Mouse (Mus musculus) stomach, embryonic 16.5 days (tissue): ENCODE data around the gene Acp4. TPM values are rescaled to one million over a fixed set of nuclear protein-coding genes. Genes with fewer than 3 reads are reported as not detected.
"Not testable (repeated sequence)": the region's sequence is repeated elsewhere in the genome, so short reads cannot be mapped to it uniquely, and the experiment has no call there.

ENCODE experiments used
- ATAC-seq: fragments of 200-750 bp; cut with Nextera tagmentation; 2 replicates; pipeline ENCODE4 v1.8.0; 2017; ENCODE audit warnings: moderate number of reproducible peaks, moderate TSS enrichment; ENCODE audit not compliant: insufficient read depth, low FRiP score
- H3K27ac ChIP-seq: fragments of 300-500 bp; sonication (generic); 2 replicates; pipeline ENCODE4 v1.5.1; 2014; ENCODE audit warnings: low read length
- H3K27me3 ChIP-seq: fragments of 300-500 bp; sonication (generic); 2 replicates; pipeline ENCODE4 v1.6.1; 2014; ENCODE audit warnings: low read length, control low read depth, mixed read lengths; ENCODE audit not compliant: control insufficient read depth, insufficient read depth
- H3K36me3 ChIP-seq: fragments of 300-500 bp; sonication (generic); 2 replicates; pipeline ENCODE4 v1.6.1; 2014; ENCODE audit warnings: low read length; ENCODE audit not compliant: control insufficient read depth, insufficient read depth
- H3K4me1 ChIP-seq: fragments of 300-500 bp; sonication (generic); 2 replicates; pipeline ENCODE4 v1.6.1; 2014; ENCODE audit warnings: low read length, control low read depth, mixed read lengths; ENCODE audit not compliant: control insufficient read depth, insufficient read depth
- H3K4me2 ChIP-seq: fragments of 300-500 bp; sonication (generic); 2 replicates; pipeline ENCODE4 v1.6.1; 2014; ENCODE audit warnings: low read depth, low read length, mixed read lengths
- H3K4me3 ChIP-seq: fragments of 300-500 bp; sonication (generic); replicated peaks from 2 replicates; pipeline ENCODE4 v1.5.1; 2014; ENCODE audit warnings: mild to moderate bottlenecking, low read length
- H3K9ac ChIP-seq: fragments of 300-500 bp; sonication (generic); 2 replicates; pipeline ENCODE4 v1.6.1; 2014; ENCODE audit warnings: low read length
- H3K9me3 ChIP-seq: fragments of 300-500 bp; sonication (generic); replicated peaks from 2 replicates; pipeline ENCODE4 v1.6.1; 2016; ENCODE audit warnings: low read length, control low read depth; ENCODE audit not compliant: control insufficient read depth
- WGBS: fragments of 180-500 bp; shearing (Covaris S2); extraction: QIAGEN DNeasy Blood & Tissue Kit; methylation state at CpG from one replicate; pipeline ENCODE4 v1.1.7; 2014; 5-methylcytosine and 5-hydroxymethylcytosine counted together
- polyA plus RNA-seq: library from polyadenylated mRNA; unstranded; fragments of >200 nt; fragmentation: Nextera tagmentation; extraction: Ambion mirVana; gene quantifications from 2 replicates; pipeline ENCODE4 v1.2.1, GENCODE M21; 2015

The Acp4 gene
- polyA plus RNA-seq, 1 experiment from 2014 or later, result 0.27 TPM

- ATAC-seq, H3K27ac ChIP-seq, H3K4me1 ChIP-seq, H3K9ac ChIP-seq, H3K27me3 ChIP-seq, H3K4me3 ChIP-seq, H3K9me3 ChIP-seq, H3K4me2 ChIP-seq: not testable (repeated sequence)
- H3K36me3 ChIP-seq, result peaks cover 11% of the 10 kb centered on the region; the same call in 1 of the 2 replicates
- WGBS, result 87% methylated on average over 17 of the region's 17 CpGs
Measured at GRCm38 (mm10) chr7:44250732-44251275, 6.4 kb downstream of the Acp4 start.

- Histone ChIP-seq H3K4me3 (no peak overlapping the region), H3K9ac (no peak overlapping the region), H3K9me3 (no peaks in the 10 kb centered on the region), H3K4me2 (no peak overlapping the region), H3K27ac (no peak overlapping the region), H3K27me3 (no peaks in the 10 kb centered on the region), H3K36me3 (peaks cover 11% of the 10 kb centered on the region; the same call in 1 of the 2 replicates), H3K4me1 (peaks cover 11% of the 10 kb centered on the region)
- WGBS, result 91% methylated on average over 4 of the region's 4 CpGs
- no peak for ATAC-seq
Measured at GRCm38 (mm10) chr7:44249248-44249647, 7.9 kb downstream of the Acp4 start.

- Histone ChIP-seq H3K9me3 (no peaks in the 10 kb centered on the region), H3K9ac (peak overlapping the region; percentile 91), H3K27me3 (no peaks in the 10 kb centered on the region), H3K4me3 (peak overlapping the region; percentile 96), H3K4me1 (peaks cover 11% of the 10 kb centered on the region), H3K4me2 (peak overlapping the region; percentile 81), H3K36me3 (peaks cover 11% of the 10 kb centered on the region; the same call in 1 of the 2 replicates), H3K27ac (no peak overlapping the region)
- WGBS, result 69% methylated on average over 2 of the region's 2 CpGs
- no peak for ATAC-seq
Measured at GRCm38 (mm10) chr7:44247971-44248370, 9.2 kb downstream of the Acp4 start.

DNA sequence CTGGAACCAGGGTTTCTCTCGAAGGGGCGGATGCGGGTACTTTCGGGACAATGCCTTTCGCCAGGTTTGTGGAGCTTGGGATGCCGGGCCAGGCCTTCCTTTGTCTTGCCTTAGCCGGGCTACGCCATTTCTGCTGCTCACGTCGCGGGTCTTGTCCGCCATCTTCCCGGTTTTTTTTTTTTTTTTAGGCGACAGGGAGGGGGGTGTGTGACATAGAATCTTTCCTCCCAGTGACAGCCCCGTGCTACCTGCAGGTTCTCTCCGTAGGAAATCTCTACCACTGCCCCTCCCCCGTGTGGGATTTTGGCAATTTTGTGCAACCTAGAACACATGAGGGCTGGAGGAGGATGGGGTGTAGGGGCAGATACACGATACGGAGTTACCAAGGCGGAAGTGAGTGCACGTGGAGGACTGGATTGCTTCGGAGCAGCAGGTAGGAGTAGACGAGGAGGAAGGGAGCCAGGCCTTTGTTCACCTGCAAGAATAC, 10.2 kb downstream of the Acp4 start:
- H3K4me3 ChIP-seq, result peak overlapping the region; percentile 96
- H3K27ac ChIP-seq, result peak overlapping the region; percentile 90
- 0% methylated on average over 23 of the region's 23 CpGs for WGBS
- no peaks in the 10 kb centered on the region for H3K27me3 ChIP-seq
- peak overlapping the region; percentile 91 for H3K9ac ChIP-seq
- no peaks in the 10 kb centered on the region for H3K9me3 ChIP-seq
- H3K4me2 ChIP-seq, result peak overlapping the region; percentile 81
- peaks cover 4% of the 10 kb centered on the region; the same call in 1 of the 2 replicates for H3K36me3 ChIP-seq
- peak; percentile 18; the same call in 1 of the 2 replicates for ATAC-seq
- peaks cover 11% of the 10 kb centered on the region for H3K4me1 ChIP-seq

DNA sequence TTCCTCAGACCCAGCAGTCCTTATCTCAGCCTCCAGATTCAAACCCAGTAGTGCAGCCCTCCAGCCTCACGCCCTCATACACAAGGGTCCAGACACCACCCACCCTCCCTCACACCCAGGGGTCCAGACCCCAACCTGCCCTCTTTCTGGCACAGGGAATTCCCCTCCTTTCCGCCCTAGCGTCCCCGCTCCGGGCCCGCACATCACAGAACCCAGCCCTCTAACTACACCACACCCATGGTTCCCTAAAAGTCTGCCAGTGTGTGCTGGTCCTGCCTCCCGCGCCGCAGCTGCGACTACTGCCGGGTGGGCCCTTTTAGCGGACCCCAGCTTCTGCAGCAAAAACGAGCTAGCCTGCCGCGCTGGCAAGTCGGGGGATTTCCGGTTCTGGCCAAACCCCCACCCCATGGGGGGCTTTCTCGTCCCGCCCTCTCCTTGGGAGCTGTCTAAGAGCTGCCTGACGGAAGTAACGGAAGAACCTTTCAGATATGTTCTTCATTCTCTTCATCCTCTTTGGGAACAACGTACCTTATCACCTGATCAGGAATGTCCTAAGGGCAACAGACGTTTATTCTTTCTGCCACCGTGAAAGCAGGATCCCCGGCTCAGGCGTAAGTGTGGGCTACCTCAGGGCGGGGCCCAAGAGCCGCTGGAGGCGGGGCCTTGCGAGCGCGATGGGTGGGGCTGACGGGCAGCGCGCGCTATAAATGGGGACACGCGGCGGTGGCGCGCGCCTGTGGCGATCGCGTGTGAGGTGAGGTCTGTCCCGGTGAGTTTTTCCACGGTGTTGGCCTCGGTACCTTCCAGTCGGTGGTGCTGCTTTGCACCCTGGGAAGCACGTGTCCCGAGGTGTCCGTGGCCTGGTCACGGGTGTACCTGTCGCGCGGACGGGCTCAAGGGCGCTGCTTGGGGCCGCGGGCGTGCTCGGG, 10.9 kb downstream of the Acp4 start, which contains the start of the genes 1700028J19Rik and 2410002F23Rik:
TSS of gene 1700028J19Rik (minus strand) at position 641 of the 929 bp plus-strand sequence.
TSS of gene 2410002F23Rik (plus strand) at position 668 of the 929 bp plus-strand sequence.
- ATAC-seq, result peak; percentile 89
- peak within 1 kb of the TSS; percentile 91 for H3K9ac ChIP-seq
- H3K9me3 ChIP-seq, result no peaks in the 10 kb centered on the region
- peak within 1 kb of the TSS; percentile 90 for H3K27ac ChIP-seq
- peaks cover 4% of the 10 kb centered on the region; the same call in 1 of the 2 replicates for H3K36me3 ChIP-seq
- no peaks in the 10 kb centered on the region for H3K27me3 ChIP-seq
- peak within 1 kb of the TSS; percentile 96 for H3K4me3 ChIP-seq
- H3K4me1 ChIP-seq, result peaks cover 11% of the 10 kb centered on the region
- peak within 1 kb of the TSS; percentile 81 for H3K4me2 ChIP-seq
- WGBS, result under 1% methylated on average over 62 of the region's 62 CpGs

DNA sequence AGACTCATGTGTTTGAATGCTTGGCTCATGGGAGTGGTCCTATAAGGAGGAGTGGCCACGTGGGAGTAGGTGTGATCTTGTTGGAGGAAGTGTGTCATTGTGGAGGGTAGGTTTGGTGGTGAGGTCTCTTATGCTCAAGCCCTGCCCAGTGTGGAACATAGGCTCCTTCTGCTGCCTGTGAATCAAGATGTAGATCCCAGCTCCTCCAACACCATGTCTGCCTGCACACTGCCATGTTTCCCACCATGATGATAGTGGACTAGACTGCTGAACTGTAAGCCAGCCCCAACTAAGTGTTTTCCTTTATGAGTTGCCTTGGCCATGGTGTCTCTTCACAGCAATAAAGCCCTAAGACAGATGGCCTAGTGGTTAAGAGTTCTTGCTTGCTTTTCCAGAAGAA, 13.1 kb downstream of the Acp4 start:
- no peak overlapping the region for H3K4me2 ChIP-seq
- ATAC-seq, result no peak
- no peak overlapping the region for H3K27ac ChIP-seq
- no peak overlapping the region for H3K9ac ChIP-seq
- H3K9me3 ChIP-seq, result no peaks in the 10 kb centered on the region
- no peaks in the 10 kb centered on the region for H3K27me3 ChIP-seq
- WGBS, result 47% methylated on average over 1 of the region's 1 CpGs
- no peak overlapping the region for H3K4me3 ChIP-seq
- peaks cover under 1% of the 10 kb centered on the region; the same call in 1 of the 2 replicates for H3K36me3 ChIP-seq
- peaks cover 11% of the 10 kb centered on the region for H3K4me1 ChIP-seq

DNA sequence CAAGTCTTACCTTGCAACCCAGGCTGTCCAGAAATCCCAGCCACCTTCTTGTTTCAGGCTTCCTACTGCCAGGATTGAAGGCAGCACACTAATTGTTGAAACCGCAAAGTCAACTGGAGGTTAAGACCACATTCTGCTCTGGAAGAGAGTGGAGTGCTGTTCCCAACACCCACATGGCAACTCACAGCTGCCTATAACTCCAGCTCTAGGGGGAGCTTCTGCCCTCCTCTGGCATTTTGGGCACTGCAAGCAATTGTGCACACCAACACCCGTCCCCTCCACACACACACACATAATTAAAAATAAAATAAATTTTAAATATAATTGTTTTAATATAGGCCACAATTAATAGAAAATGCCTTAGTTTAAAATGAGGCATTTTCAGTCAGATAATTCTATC, 16.0 kb downstream of the Acp4 start:
- no peak overlapping the region for H3K27ac ChIP-seq
- H3K27me3 ChIP-seq, result no peaks in the 10 kb centered on the region
- no peak overlapping the region for H3K4me3 ChIP-seq
- no peak overlapping the region for H3K9ac ChIP-seq
- 0 out of 2 replicates have a peak, but pooled peaks cover 6% of the 10 kb centered on the region for H3K4me1 ChIP-seq
- ATAC-seq, result no peak
- H3K36me3 ChIP-seq, result no peaks in the 10 kb centered on the region
- H3K4me2 ChIP-seq, result no peak overlapping the region
- WGBS, result 56% methylated on average over 2 of the region's 2 CpGs
- H3K9me3 ChIP-seq, result no peaks in the 10 kb centered on the region

- Histone ChIP-seq H3K4me1 (0 out of 2 replicates have a peak, but pooled peaks cover 6% of the 10 kb centered on the region), H3K4me3 (no peak overlapping the region), H3K27ac (no peak overlapping the region), H3K36me3 (no peaks in the 10 kb centered on the region), H3K9me3 (no peaks in the 10 kb centered on the region), H3K9ac (no peak overlapping the region), H3K27me3 (no peaks in the 10 kb centered on the region), H3K4me2 (no peak overlapping the region)
- no peak for ATAC-seq
- WGBS, result 55% methylated on average over 1 of the region's 1 CpGs
Measured at GRCm38 (mm10) chr7:44240712-44241111, 16.5 kb downstream of the Acp4 start.

DNA sequence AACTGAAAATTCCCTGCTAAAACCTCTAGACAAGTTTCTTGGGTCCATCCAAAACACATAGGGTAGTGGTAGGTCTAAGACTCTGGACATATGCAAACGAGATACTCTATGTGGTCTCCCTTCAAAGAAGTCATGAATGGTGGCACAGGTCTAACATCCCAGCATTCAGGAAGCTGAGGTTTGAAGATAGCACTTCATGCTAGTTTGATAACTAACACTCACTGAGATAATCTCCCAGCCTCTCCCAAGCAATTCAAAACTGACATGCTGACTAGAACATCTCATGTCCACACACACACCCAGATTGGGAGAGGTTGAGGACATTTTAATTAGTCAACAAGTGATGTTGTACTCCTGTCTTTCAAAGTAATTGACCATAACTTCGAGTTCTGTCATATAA, 17.3 kb downstream of the Acp4 start:
- Histone ChIP-seq H3K4me1 (no peaks in the 10 kb centered on the region), H3K9ac (no peak overlapping the region), H3K4me3 (no peak overlapping the region), H3K27me3 (no peaks in the 10 kb centered on the region), H3K4me2 (no peak overlapping the region), H3K36me3 (no peaks in the 10 kb centered on the region), H3K27ac (no peak overlapping the region), H3K9me3 (no peaks in the 10 kb centered on the region)
- WGBS, result 58% methylated on average over 2 of the region's 2 CpGs
- no peak for ATAC-seq
